Mouse (Mus musculus) lung, adult 2 months (tissue): ENCODE data around the gene Vamp3.

Experiments used
- CTCF ChIP-seq: fragments of 200-500 bp; IDR thresholded peaks from 2 replicates; pipeline ENCODE4 v1.5.1; 2011; ENCODE audit warnings: mild to moderate bottlenecking, low read length, control low read depth; ENCODE audit not compliant: insufficient read depth
- POLR2A ChIP-seq: fragments of 200-500 bp; IDR thresholded peaks from 2 replicates; pipeline ENCODE4 v1.6.1; 2011; ENCODE audit warnings: low read depth, mild to moderate bottlenecking, control low read depth, low read length, borderline replicate concordance; ENCODE audit errors: extremely low read depth

- TF ChIP-seq CTCF: peak; percentile 48
- TF ChIP-seq POLR2A: no peak
These were observed 15.5 kb upstream of the Vamp3 start for GRCm38 (mm10) chr4:151073108-151073744.
